Mouse (Mus musculus) limb, embryonic 11.5 days (tissue): ENCODE measurements around the gene Mansc1. TPM values are rescaled to one million over a fixed set of nuclear protein-coding genes. Genes with fewer than 3 reads are reported as not detected.

Source experiments
- ATAC-seq: fragments of 200-750 bp; cut with Nextera tagmentation; 2 replicates; pipeline ENCODE4 v1.8.0; 2017; ENCODE audit warnings: low read depth; ENCODE audit not compliant: insufficient number of reproducible peaks, low FRiP score, low TSS enrichment
- DNase-seq: peaks from one replicate; pipeline ENCODE4 v3.0.0-alpha.2; 2015; ENCODE audit warnings: low spot score
- H3K27ac ChIP-seq: fragments of 300-500 bp; sonication (generic); replicated peaks from 2 replicates; pipeline ENCODE4 v1.5.1; 2014; ENCODE audit warnings: low read depth, mild to moderate bottlenecking, low read length
- H3K27me3 ChIP-seq: fragments of 300-500 bp; sonication (generic); 2 replicates; pipeline ENCODE4 v1.6.1; 2014; ENCODE audit warnings: mild to moderate bottlenecking, low read length, mixed read lengths; ENCODE audit not compliant: control insufficient read depth, insufficient read depth
- H3K36me3 ChIP-seq: fragments of 300-500 bp; sonication (generic); 2 replicates; pipeline ENCODE4 v1.6.1; 2014; ENCODE audit warnings: mild to moderate bottlenecking, low read length, moderate library complexity, mixed read lengths; ENCODE audit not compliant: control insufficient read depth, insufficient read depth
- H3K4me1 ChIP-seq: fragments of 300-500 bp; sonication (generic); 2 replicates; pipeline ENCODE4 v1.6.1; 2014; ENCODE audit warnings: low read length, mixed read lengths; ENCODE audit not compliant: control insufficient read depth, insufficient read depth
- H3K4me2 ChIP-seq: fragments of 300-500 bp; sonication (generic); 2 replicates; pipeline ENCODE4 v1.6.1; 2014; ENCODE audit warnings: low read depth, mild to moderate bottlenecking, moderate library complexity; ENCODE audit not compliant: severe bottlenecking
- H3K4me3 ChIP-seq: fragments of 300-500 bp; sonication (generic); 2 replicates; pipeline ENCODE4 v1.5.1; 2014; ENCODE audit warnings: low read depth, low read length
- H3K9ac ChIP-seq: fragments of 300-500 bp; sonication (generic); 2 replicates; pipeline ENCODE4 v1.6.1; 2014; ENCODE audit warnings: mild to moderate bottlenecking, low read length
- H3K9me3 ChIP-seq: fragments of 300-500 bp; sonication (generic); 2 replicates; pipeline ENCODE4 v1.6.1; 2016; ENCODE audit warnings: low read length; ENCODE audit not compliant: control insufficient read depth
- WGBS: fragments of 180-500 bp; shearing (Covaris S2); extraction: QIAGEN DNeasy Blood & Tissue Kit; methylation state at CpG from one replicate; pipeline ENCODE4 v1.1.7; 2014; 5-methylcytosine and 5-hydroxymethylcytosine counted together
- polyA plus RNA-seq: library from polyadenylated mRNA; unstranded; fragments of >200 nt; fragmentation: Nextera tagmentation; extraction: Ambion mirVana; gene quantifications from 2 replicates; pipeline ENCODE4 v1.2.1, GENCODE M21; 2014

Mansc1 gene
- polyA plus RNA-seq, 1 experiment from 2014 or later = 0.33 TPM

DNA sequence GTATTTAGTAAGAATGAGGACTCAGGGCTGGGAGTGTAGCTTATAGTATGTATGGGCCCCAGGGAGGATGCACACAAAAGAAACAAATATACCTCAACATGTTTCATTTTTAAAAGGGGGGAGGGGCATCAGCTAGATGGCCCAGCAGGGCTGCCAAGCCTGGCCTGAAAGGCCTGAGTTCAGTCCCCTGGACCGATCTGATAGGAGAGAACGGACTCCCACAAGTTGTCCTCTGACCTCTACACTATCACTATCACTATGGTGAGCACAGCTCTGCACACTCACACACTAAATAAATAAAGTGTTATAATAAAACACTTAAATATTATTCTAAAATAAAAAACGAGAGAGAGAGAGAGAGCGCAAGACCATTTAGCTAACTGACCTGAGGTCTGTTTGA, 18.0 kb downstream of the Mansc1 start:
- Histone ChIP-seq H3K4me1 (no peaks in the 10 kb centered on the region), H3K4me3 (no peak overlapping the region), H3K27me3 (no peaks in the 10 kb centered on the region), H3K4me2 (no peak overlapping the region), H3K27ac (no peak overlapping the region), H3K36me3 (no peaks in the 10 kb centered on the region), H3K9me3 (no peaks in the 10 kb centered on the region), H3K9ac (no peak overlapping the region)
- ATAC-seq (no peak), DNase-seq (no peak)
- WGBS = 90% methylated on average over 4 of the region's 4 CpGs

DNA sequence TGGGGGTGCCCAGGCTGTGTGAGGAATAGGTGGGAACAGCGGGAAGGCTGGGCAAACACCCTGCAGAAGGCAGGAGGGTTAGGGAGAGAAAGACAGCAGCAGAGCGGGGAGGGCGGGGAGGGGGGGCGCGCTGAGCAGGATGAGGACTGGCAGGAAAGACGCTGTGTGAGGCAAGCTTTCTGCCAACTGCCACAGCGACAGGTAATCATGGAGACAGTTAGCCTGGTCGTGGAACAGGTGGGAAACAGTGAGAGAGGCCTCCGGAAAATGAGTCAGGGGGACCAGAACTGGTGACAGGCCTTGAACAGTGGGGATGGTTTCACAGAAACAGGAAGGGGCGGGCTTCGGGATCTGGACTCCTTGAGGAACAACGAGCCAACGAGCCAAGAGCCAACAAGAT, 20.4 kb downstream of the Mansc1 start:
- H3K27me3 ChIP-seq = no peaks in the 10 kb centered on the region
- H3K4me3 ChIP-seq = no peak overlapping the region
- WGBS = 81% methylated on average over 13 of the region's 13 CpGs
- no peaks in the 10 kb centered on the region for H3K9me3 ChIP-seq
- no peak for ATAC-seq
- H3K27ac ChIP-seq = no peak overlapping the region
- DNase-seq = no peak
- H3K9ac ChIP-seq = no peak overlapping the region
- no peak overlapping the region for H3K4me2 ChIP-seq
- no peaks in the 10 kb centered on the region; the same call in 1 of the 2 replicates for H3K4me1 ChIP-seq
- no peaks in the 10 kb centered on the region for H3K36me3 ChIP-seq

DNA sequence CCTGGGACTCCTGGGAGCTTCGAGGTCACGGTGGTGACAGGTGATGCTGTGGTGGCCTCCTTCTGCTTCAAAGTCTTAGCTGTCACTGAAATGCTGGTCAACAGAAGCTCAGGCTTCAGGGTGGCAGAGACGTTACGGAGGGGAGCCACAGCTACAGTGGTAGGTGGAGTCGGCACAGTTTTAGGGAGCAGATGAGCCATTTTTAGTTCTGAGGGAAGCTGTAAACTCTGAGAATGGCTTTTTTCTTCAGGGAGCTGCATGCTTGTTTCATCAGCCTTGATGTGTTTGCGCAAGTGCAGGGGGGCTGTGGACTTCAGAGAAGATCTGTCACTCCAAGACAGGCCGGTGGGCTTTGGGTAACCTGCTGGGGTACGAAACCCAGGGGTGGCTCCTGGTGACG, 21.9 kb downstream of the Mansc1 start:
- Histone ChIP-seq H3K27me3 (no peaks in the 10 kb centered on the region), H3K4me1 (peaks cover 2% of the 10 kb centered on the region; the same call in 1 of the 2 replicates), H3K9me3 (no peaks in the 10 kb centered on the region), H3K36me3 (no peaks in the 10 kb centered on the region), H3K9ac (no peak overlapping the region), H3K4me2 (no peak overlapping the region), H3K4me3 (no peak overlapping the region), H3K27ac (no peak overlapping the region)
- WGBS = 80% methylated on average over 9 of the region's 9 CpGs
- no peak for DNase-seq
- no peak for ATAC-seq

DNA sequence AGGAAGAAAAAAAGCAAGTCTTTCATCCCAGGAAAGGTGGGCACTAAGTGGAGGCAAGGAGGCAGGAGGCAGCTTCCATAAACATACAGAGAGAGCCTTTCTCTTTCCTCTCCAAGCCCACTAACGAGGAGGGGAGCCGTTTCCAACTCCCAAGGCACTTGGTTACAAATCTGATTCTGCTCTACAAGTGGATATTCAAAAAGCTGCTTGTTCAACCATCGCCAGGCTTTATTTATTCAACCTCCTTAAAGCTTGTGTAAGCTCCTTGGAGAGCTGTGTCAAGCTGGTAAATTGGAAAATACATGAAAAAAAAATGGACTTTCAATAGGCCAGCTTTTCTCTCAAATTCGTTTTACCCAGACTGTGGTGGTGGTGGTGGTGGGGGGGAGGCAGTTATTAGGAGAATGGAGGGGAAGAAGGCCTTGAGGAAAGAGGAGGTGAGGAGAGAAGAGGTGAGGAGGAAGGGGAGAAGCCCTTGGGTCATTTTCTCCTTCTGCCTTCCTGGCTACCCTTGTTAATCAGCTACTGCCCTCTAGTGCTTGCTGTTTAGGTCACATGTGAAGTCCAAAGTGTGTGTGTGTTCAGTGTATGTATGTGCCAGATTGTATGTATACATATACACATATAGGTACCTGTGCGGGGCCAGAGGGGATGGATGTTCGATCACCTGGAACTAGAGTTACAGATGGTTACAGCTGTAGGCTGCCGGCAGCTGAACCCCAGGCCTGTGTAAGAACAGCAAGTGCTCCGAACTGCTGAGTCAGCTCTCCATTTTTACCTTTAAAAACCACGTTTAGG, 25.1 kb downstream of the Mansc1 start:
- no peak for DNase-seq
- Histone ChIP-seq H3K27me3 (no peaks in the 10 kb centered on the region), H3K9me3 (no peaks in the 10 kb centered on the region), H3K9ac (no peak overlapping the region), H3K4me1 (peaks cover 5% of the 10 kb centered on the region), H3K27ac (no peak overlapping the region; the same call in 1 of the 2 replicates), H3K4me3 (no peak overlapping the region), H3K36me3 (no peaks in the 10 kb centered on the region), H3K4me2 (no peak overlapping the region)
- 63% methylated on average over 9 of the region's 9 CpGs for WGBS
- 0 out of 2 replicates have a peak, but pooled peaks have one; percentile 19 for ATAC-seq

DNA sequence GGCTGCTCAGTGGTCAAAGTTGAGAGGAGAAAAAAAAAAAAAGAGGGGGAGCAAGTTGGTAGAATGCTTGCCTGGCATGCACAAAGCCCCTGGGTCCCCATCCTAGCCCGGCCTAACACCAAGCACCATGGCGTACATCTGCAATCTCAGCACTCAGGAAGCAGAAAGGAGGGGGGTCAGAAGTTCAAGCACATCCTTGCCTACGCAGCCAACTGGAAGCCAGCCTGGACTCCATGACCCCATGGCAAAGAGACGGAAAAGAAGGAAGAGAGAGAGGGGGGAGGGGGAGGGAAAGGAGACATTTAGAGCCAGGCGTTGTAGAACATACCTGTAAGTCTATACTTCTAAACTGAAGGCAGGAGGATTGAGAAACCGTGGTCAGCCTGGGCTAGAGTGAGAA, 25.7 kb downstream of the Mansc1 start:
- Histone ChIP-seq H3K27ac (peak overlapping the region; percentile 22; the same call in 1 of the 2 replicates), H3K27me3 (no peaks in the 10 kb centered on the region), H3K9ac (no peak overlapping the region), H3K9me3 (no peaks in the 10 kb centered on the region), H3K36me3 (no peaks in the 10 kb centered on the region), H3K4me3 (no peak overlapping the region), H3K4me2 (no peak overlapping the region), H3K4me1 (peaks cover 9% of the 10 kb centered on the region)
- WGBS = 55% methylated on average over 6 of the region's 6 CpGs
- ATAC-seq = no peak
- DNase-seq = no peak

DNA sequence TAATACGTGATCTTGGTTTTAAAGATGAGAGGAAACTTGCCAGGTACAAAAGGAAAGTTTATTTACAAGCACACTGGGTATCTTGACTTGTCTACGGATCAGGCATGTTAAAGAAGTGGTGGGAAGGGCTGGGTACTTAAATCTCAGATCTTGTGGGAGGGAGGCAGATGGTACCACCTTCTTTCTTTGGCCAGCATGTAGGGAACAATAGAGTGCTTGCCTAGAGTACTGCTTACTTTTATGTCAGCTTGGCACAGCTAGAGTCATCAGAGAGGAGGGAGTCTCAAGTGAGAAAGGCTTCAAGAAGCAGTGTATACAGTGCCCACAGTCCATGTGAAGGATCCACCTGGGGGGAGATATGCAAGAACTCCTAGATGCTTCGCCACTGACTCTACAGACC, 27.1 kb downstream of the Mansc1 start:
- H3K4me1 ChIP-seq = peaks cover 11% of the 10 kb centered on the region
- DNase-seq (no peak), ATAC-seq (no peak)
- 90% methylated on average over 3 of the region's 3 CpGs for WGBS
- no peaks in the 10 kb centered on the region for H3K36me3 ChIP-seq
- no peak overlapping the region for H3K4me2 ChIP-seq
- no peak overlapping the region for H3K9ac ChIP-seq
- H3K4me3 ChIP-seq = no peak overlapping the region
- H3K27me3 ChIP-seq = no peaks in the 10 kb centered on the region
- no peaks in the 10 kb centered on the region for H3K9me3 ChIP-seq
- no peak overlapping the region for H3K27ac ChIP-seq

DNA sequence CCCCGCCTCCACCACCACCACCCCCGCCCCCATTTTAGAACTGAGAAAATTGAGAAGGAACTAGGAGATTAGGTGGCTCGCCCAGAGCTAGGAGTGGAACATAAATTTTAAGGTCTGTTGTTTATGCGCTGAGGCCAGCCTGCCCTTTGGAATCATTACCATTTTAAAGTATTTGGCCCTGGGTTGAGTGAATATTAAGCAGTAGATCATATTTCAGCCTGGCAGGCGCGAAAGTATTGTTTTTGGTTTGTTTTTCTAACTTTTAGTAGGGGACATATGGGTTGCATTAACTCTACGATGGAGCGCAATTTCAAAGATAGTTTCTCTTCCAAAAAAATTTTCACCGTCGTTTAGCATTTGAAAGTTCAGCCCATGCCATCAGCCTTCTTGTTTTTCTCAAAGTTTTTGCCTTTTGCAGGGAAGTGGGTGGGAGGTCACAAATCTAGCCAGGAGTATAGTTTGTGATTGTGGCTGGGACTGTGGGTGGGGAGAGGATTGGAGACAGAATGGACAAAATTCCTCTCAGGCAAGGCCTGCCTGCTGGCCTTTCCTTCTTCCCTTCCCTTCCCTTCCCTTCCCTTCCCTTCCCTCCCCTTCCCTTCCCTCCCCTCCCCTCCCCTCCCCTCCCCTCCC, 29.8 kb downstream of the Mansc1 start:
- peak; percentile 43 for DNase-seq
- H3K4me3 ChIP-seq = no peak overlapping the region
- H3K9me3 ChIP-seq = no peaks in the 10 kb centered on the region
- 9% methylated on average over 10 of the region's 10 CpGs for WGBS
- peak overlapping the region; percentile 44; the same call in 1 of the 2 replicates for H3K27ac ChIP-seq
- no peaks in the 10 kb centered on the region for H3K36me3 ChIP-seq
- no peak overlapping the region for H3K9ac ChIP-seq
- H3K4me1 ChIP-seq = peaks cover 11% of the 10 kb centered on the region
- no peaks in the 10 kb centered on the region for H3K27me3 ChIP-seq
- no peak overlapping the region for H3K4me2 ChIP-seq
- peak; percentile 82 for ATAC-seq

DNA sequence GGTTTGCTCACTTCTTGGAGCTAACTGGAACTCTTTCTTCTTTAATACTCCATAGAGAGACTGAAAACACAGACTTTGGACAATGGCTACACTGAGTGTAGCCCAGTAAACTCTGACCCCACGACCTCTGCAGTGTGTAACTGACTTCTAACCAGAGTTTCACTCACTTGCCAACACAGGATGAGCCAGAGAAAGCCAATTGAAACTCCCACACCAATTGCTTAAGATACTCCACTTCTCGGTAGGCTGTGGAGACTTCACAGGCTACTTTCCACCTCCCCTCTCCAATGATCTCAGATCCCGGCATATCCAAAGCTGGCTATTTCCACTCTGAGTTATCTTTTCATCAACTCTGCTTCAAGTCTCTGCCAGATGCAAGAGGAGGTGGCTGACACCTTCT, 30.5 kb downstream of the Mansc1 start:
- H3K9me3 ChIP-seq = no peaks in the 10 kb centered on the region
- DNase-seq (peak; percentile 36), ATAC-seq (peak; percentile 41; the same call in 1 of the 2 replicates)
- H3K27ac ChIP-seq = peak overlapping the region; percentile 62
- WGBS = 21% methylated on average over 3 of the region's 3 CpGs
- no peak overlapping the region for H3K4me3 ChIP-seq
- H3K9ac ChIP-seq = no peak overlapping the region
- H3K4me2 ChIP-seq = no peak overlapping the region; the same call in 1 of the 2 replicates
- H3K36me3 ChIP-seq = no peaks in the 10 kb centered on the region
- no peaks in the 10 kb centered on the region for H3K27me3 ChIP-seq
- H3K4me1 ChIP-seq = peaks cover 11% of the 10 kb centered on the region
